8 mouse cellular contexts compared by ENCODE assay signal in the genomic region with DNA sequence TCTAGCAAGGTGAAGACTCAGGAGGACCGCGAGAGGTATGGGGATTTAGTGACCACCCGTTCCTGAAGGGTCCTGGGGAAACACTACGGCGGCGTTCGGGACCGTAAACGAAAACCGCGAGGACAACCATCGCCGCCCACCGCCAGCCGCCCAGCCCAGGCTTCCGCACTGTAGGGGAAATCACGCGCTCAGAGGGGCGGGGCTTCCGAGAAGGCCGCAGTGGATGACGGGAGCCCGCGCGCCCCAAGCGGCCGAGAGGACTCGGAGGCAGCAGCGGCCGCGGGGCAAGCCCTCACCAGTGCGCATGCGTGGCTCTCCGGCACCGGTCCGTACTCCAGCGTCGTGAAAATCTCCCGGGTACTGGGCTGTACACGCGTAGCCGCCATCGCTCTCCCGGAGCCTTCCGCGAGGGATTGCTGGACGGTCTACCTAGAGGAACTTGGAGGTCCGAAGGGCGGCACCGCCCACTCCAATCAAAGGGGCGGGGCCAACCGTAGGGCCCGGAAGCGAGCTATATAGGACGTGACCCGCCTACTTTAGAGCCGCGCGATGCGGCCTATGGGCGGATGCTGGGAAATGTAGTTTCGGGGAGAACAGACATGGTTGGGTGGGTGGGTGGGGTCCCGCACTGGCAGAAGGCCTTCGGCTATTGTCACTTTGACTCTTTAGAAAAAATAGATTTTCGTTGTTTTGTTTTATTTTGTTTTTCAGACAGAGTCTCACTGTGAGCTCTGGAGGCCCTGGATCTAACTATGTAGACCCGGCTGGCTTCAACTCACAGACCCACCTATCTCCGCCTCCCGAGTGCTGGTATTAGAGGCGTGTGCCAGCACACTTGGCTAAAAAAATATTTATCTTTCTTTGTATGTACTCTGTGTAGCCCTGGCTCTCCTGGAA. TPM values are rescaled to one million over a fixed set of nuclear protein-coding genes. Genes with fewer than 3 reads are reported as not detected.
DNase-seq lines count a peak whose midpoint lies in the region; ATAC-seq and TF ChIP-seq lines count a peak whose summit lies in the region.

A gene (plus strand): TSS at position 208 of the 897 bp plus-strand sequence.
A gene (minus strand): TSS at position 489 of the 897 bp plus-strand sequence.

- H3K9ac ChIP-seq in embryonic facial prominence, embryonic 14.5 days (ENCODE audit: low read depth, low read length) = peak within 1 kb of the TSS; percentile 87
- H3K9ac ChIP-seq in heart, adult 2 months (ENCODE audit: low read depth, low read length) = peak within 1 kb of the TSS; percentile 92
- peak within 1 kb of the TSS; percentile 84 for H3K9ac ChIP-seq in limb, embryonic 13.5 days
- peak within 1 kb of the TSS; percentile 90 for H3K9ac ChIP-seq in midbrain, embryonic 16.5 days (ENCODE audit: low read depth, low read length)

- TF ChIP-seq CTCF in heart, adult 2 months (IDR thresholded peaks at IDR 0.05) = peak; percentile 80

- peak within 1 kb of the TSS; percentile 96 for H3K27ac ChIP-seq in embryonic facial prominence, embryonic 14.5 days (replicated peaks; ENCODE audit: low read depth, low read length)
- H3K27ac ChIP-seq in heart, adult 2 months = peak within 1 kb of the TSS; percentile 97
- H3K27ac ChIP-seq in limb, embryonic 13.5 days = peak within 1 kb of the TSS; percentile 95
- peak within 1 kb of the TSS; percentile 97 for H3K27ac ChIP-seq in midbrain, embryonic 16.5 days (ENCODE audit: low read length)

- TF ChIP-seq POLR2A in heart, adult 2 months (IDR thresholded peaks at IDR 0.05; ENCODE audit: insufficient read depth, low read depth, low read length) = peak; percentile 95

- WGBS in embryonic facial prominence, embryonic 14.5 days = 5% methylated on average over 47 of the region's 69 CpGs
- WGBS in heart, adult 2 months = 3% methylated on average over 69 of the region's 69 CpGs
- 4% methylated on average over 69 of the region's 69 CpGs for WGBS in limb, embryonic 13.5 days
- WGBS in midbrain, embryonic 16.5 days = 4% methylated on average over 69 of the region's 69 CpGs

- H3K27me3 ChIP-seq in embryonic facial prominence, embryonic 14.5 days (replicated peaks; ENCODE audit: control insufficient read depth, insufficient read depth, low read length) = no peaks in the 10 kb centered on the region
- H3K27me3 ChIP-seq in heart, adult 2 months (ENCODE audit: control insufficient read depth, insufficient read depth, low read length) = no peaks in the 10 kb centered on the region
- H3K27me3 ChIP-seq in limb, embryonic 13.5 days = no peaks in the 10 kb centered on the region
- H3K27me3 ChIP-seq in midbrain, embryonic 16.5 days (ENCODE audit: control insufficient read depth, insufficient read depth, low read depth, low read length) = no peaks in the 10 kb centered on the region

- H3K79me2 ChIP-seq in heart, adult 2 months (replicated peaks; ENCODE audit: control insufficient read depth, insufficient read depth, low read length) = no peaks in the 10 kb centered on the region

- ATAC-seq in embryonic facial prominence, embryonic 14.5 days (ENCODE audit: low read depth) = peak; percentile 97
- peak; percentile 97 for ATAC-seq in limb, embryonic 13.5 days (ENCODE audit: low FRiP score, low read depth)
- ATAC-seq in midbrain, embryonic 16.5 days = peak; percentile 96

- H3K4me1 ChIP-seq in embryonic facial prominence, embryonic 14.5 days (ENCODE audit: control insufficient read depth, insufficient read depth, low read length) = peaks cover 11% of the 10 kb centered on the region
- H3K4me1 ChIP-seq in heart, adult 2 months (ENCODE audit: control insufficient read depth, insufficient read depth, low read length) = peaks cover 6% of the 10 kb centered on the region; the same call in 1 of the 2 replicates
- peaks cover 35% of the 10 kb centered on the region for H3K4me1 ChIP-seq in limb, embryonic 13.5 days
- peaks cover 13% of the 10 kb centered on the region for H3K4me1 ChIP-seq in midbrain, embryonic 16.5 days (ENCODE audit: control insufficient read depth, insufficient read depth, low read length)

- H3K36me3 ChIP-seq in embryonic facial prominence, embryonic 14.5 days (ENCODE audit: control insufficient read depth, insufficient read depth, low read length) = peaks cover 27% of the 10 kb centered on the region; the same call in 1 of the 2 replicates
- peaks cover 2% of the 10 kb centered on the region for H3K36me3 ChIP-seq in heart, adult 2 months (ENCODE audit: control insufficient read depth, insufficient read depth, low read length)
- H3K36me3 ChIP-seq in limb, embryonic 13.5 days = peaks cover 23% of the 10 kb centered on the region
- peaks cover 9% of the 10 kb centered on the region for H3K36me3 ChIP-seq in midbrain, embryonic 16.5 days (ENCODE audit: control insufficient read depth, insufficient read depth, low read length)

- H3K4me3 ChIP-seq in embryonic facial prominence, embryonic 14.5 days (ENCODE audit: low read depth, low read length) = peak within 1 kb of the TSS; percentile 73
- peak within 1 kb of the TSS; percentile 69 for H3K4me3 ChIP-seq in heart, adult 2 months
- peak within 1 kb of the TSS; percentile 64 for H3K4me3 ChIP-seq in limb, embryonic 13.5 days
- H3K4me3 ChIP-seq in midbrain, embryonic 16.5 days (ENCODE audit: low read depth, low read length) = peak within 1 kb of the TSS; percentile 70

- DNase-seq in 3T3-L1 (ENCODE audit: low read depth, low spot score) = peak; percentile 92
- DNase-seq in adrenal gland, postnatal 4 days (ENCODE audit: low spot score in 2 of 2) = peak; percentile 95
- peak; percentile 98 for DNase-seq in embryonic facial prominence, embryonic 14.5 days (ENCODE audit: low spot score)
- peak; percentile 98 to 99 for DNase-seq in heart, adult 2 months
- peak; percentile 96 to 98 for DNase-seq in kidney, adult 8-10 months
- DNase-seq in spleen, postnatal 10 days (ENCODE audit: low spot score in 2 of 2) = peak; percentile 97 to 99

- H3K9me3 ChIP-seq in embryonic facial prominence, embryonic 14.5 days (ENCODE audit: control insufficient read depth, low read length) = no peaks in the 10 kb centered on the region
- no peaks in the 10 kb centered on the region for H3K9me3 ChIP-seq in limb, embryonic 13.5 days
- no peaks in the 10 kb centered on the region for H3K9me3 ChIP-seq in midbrain, embryonic 16.5 days (replicated peaks; ENCODE audit: control insufficient read depth, low read length, poor library complexity, severe bottlenecking)

- H3K4me2 ChIP-seq in embryonic facial prominence, embryonic 14.5 days (ENCODE audit: low read depth, low read length) = peak within 1 kb of the TSS; percentile 86
- peak within 1 kb of the TSS; percentile 80 for H3K4me2 ChIP-seq in limb, embryonic 13.5 days (replicated peaks)
- H3K4me2 ChIP-seq in midbrain, embryonic 16.5 days (ENCODE audit: low read length) = peak within 1 kb of the TSS; percentile 66

- intact Hi-C loops in heart, adult 2 months (cut with DNase I) = loop anchor here (1.0 kb wide), 1 partner anchor 25 kb away; no protein-coding TSS in a partner anchor

- TF ChIP-seq EP300 in heart, adult 2 months (IDR thresholded peaks at IDR 0.05; ENCODE audit: insufficient read depth, low read depth, low read length) = no peak

RNA-seq across cellular contexts. Expression of the first gene that starts in this region (rescaled TPM):
- 10 to 100 TPM; 60.7 to 65.2 TPM for total RNA-seq in adrenal gland, postnatal 4 days (2021)
- 80.3 and 88.8 TPM in 2 replicates for polyA plus RNA-seq in embryonic facial prominence, embryonic 14.5 days (2014; fragmentation: Nextera tagmentation; extraction: Ambion mirVana)
- total RNA-seq in heart, adult 2 months (2021) = 10 to 100 TPM; 33.8 to 36.7 TPM
- polyA plus RNA-seq in heart, adult 2 months (2012; rRNA removed) = 48.1 and 51.2 TPM in 2 replicates
- 86.9 and 87.1 TPM in 2 replicates for polyA plus RNA-seq in limb, embryonic 13.5 days (2015; fragmentation: Nextera tagmentation; extraction: Ambion mirVana)
- polyA plus RNA-seq in midbrain, embryonic 16.5 days (2015; fragmentation: Nextera tagmentation; extraction: Ambion mirVana) = 89.9 and 91.9 TPM in 2 replicates

RNA-seq across cellular contexts. Expression of the second gene that starts in this region (rescaled TPM):
- total RNA-seq in adrenal gland, postnatal 4 days (2021) = 10 to 100 TPM; 76.4 to 90.1 TPM
- 36.8 and 39.4 TPM in 2 replicates for polyA plus RNA-seq in embryonic facial prominence, embryonic 14.5 days (2014; fragmentation: Nextera tagmentation; extraction: Ambion mirVana)
- total RNA-seq in heart, adult 2 months (2021) = 10 to 100 TPM; 19.7 to 25.1 TPM
- 23.5 and 23.9 TPM in 2 replicates for polyA plus RNA-seq in heart, adult 2 months (2012; rRNA removed)
- polyA plus RNA-seq in limb, embryonic 13.5 days (2015; fragmentation: Nextera tagmentation; extraction: Ambion mirVana) = 45.1 and 46.4 TPM in 2 replicates
- 13.7 and 18.2 TPM in 2 replicates for polyA plus RNA-seq in midbrain, embryonic 16.5 days (2015; fragmentation: Nextera tagmentation; extraction: Ambion mirVana)

Comparison
In these comparisons a context has a peak if more than half of its experiments do, and no peak if none do; other contexts are left out.
1. Peak in every context shown above with its lines: DNase-seq, ATAC-seq, H3K4me3 ChIP-seq and H3K27ac ChIP-seq.